Mouse (Mus musculus): ENCODE data around the gene Abhd17a. TPM values are rescaled to one million over a fixed set of nuclear protein-coding genes. Genes with fewer than 3 reads are reported as not detected.

The Abhd17a gene
- polyA plus RNA-seq, 1 experiment: 232 TPM

DNA sequence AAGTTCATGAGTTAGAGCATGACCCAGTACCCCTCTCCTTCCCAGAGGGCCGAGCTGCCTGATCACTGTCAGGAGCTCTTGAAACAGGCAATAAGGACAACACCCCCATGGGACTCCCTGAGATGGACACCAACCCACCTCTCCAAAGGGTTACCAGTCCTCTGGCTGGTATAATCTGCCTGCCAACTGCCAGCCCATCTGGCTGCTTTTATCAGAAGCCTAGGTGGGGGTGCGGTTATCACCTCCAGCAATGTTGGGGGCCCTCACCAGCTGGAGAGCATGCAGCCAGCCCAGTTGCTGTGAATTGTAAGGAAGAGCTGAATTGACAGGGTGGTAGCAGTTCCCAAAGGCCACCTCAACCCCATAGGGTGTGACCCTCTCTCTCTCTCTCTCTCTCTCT, 17.7 kb downstream of the Abhd17a start:
- H3K27ac ChIP-seq (ENCODE audit: insufficient read depth, low read length): no peak overlapping the region
- DNase-seq: no peak
- H3K4me1 ChIP-seq (ENCODE audit: control insufficient read depth, insufficient read depth, low read length): peaks cover 16% of the 10 kb centered on the region
- 67% methylated on average over 2 of the region's 2 CpGs for WGBS
- no peak overlapping the region for H3K4me3 ChIP-seq (replicated peaks; ENCODE audit: insufficient read depth, low read depth, low read length)
- TF ChIP-seq CTCF (IDR thresholded peaks at IDR 0.05; ENCODE audit: borderline replicate concordance, insufficient read depth, low read depth, low read length) (no peak), POLR2A (IDR thresholded peaks at IDR 0.05; ENCODE audit: borderline replicate concordance, insufficient read depth, low read length) (no peak)
- no peaks in the 10 kb centered on the region for H3K27me3 ChIP-seq (ENCODE audit: control insufficient read depth, insufficient read depth, low read length)

DNA sequence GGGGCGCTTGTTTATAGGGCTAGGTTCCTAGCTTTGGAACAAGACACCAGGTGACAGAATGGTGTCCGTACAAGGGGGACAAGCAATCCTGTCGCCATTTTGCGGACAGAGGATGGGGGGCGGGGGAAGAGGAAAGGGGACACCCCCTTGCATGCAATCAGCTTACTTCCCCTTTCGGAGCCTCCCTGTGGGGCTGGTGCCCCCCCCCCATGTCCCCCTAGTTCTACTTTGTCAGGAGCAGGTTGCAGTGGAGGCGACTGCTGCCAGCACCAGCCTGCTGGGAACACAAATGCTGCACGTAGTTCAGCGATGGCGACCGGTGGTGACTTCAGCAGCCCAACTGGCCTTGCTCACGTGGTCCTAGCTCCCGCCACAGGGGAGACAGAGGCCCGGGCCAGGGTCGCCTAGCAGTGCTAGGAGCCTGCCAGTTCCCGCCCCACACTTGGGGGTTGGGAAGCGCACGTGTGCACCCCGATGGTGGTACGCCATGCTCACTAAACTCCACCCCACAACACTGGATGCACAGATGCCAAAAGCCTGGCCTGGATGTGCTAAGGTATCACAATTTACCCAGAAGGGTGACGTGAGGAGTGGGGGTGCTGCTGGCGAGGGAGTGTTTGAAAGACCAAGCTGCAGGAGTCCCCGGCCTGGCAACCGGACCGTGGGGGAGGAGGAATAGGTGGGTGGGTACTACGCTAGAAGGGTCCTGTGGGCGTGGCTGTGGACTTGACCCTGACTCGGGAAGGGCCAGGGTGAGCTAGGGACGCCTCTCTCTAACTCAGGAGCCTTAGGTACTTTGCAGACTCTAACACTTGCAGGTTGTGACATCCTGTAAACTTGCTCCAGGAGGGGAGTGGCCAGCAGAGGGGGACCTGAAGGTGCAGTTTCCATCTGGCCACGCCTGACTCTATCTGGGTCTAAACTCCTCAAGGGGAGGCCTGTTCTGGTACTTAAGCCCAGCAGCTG, 19.0 kb downstream of the Abhd17a start:
- Histone ChIP-seq H3K27ac (ENCODE audit: insufficient read depth, low read length) (peak overlapping the region; percentile 2; the same call in 1 of the 2 replicates), H3K27me3 (ENCODE audit: control insufficient read depth, insufficient read depth, low read length) (no peaks in the 10 kb centered on the region), H3K4me1 (ENCODE audit: control insufficient read depth, insufficient read depth, low read length) (peaks cover 14% of the 10 kb centered on the region), H3K4me3 (replicated peaks; ENCODE audit: insufficient read depth, low read depth, low read length) (peak overlapping the region; percentile 23)
- peak; percentile 35 to 55 for DNase-seq
- TF ChIP-seq POLR2A (IDR thresholded peaks at IDR 0.05; ENCODE audit: borderline replicate concordance, insufficient read depth, low read length) (no peak), CTCF (IDR thresholded peaks at IDR 0.05; ENCODE audit: borderline replicate concordance, insufficient read depth, low read depth, low read length) (no peak)
- WGBS: 19% methylated on average over 30 of the region's 30 CpGs

DNA sequence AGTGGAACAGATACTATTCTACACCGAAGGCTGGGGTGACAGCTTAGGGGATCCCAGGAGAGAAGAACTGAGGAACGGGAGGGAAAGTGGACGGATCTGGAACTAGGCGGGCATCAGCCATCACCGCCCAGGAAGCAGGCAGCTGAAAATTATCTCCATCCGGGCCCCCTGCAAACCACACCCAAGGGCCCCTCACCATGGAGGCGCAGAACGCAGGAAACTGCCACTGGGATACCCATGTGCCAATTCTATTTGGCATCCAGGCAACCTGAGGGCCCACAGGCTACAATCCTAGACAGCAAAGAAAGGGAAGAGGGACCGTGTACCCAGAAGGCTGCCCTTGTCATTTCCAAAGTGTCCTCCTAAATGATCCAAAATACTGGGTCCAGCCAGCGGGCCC, 19.7 kb downstream of the Abhd17a start:
- TF ChIP-seq CTCF (IDR thresholded peaks at IDR 0.05; ENCODE audit: borderline replicate concordance, insufficient read depth, low read depth, low read length) (no peak), POLR2A (IDR thresholded peaks at IDR 0.05; ENCODE audit: borderline replicate concordance, insufficient read depth, low read length) (no peak)
- peak overlapping the region; percentile 2; the same call in 1 of the 2 replicates for H3K27ac ChIP-seq (ENCODE audit: insufficient read depth, low read length)
- no peak for DNase-seq
- WGBS: 77% methylated on average over 10 of the region's 10 CpGs
- H3K4me3 ChIP-seq (replicated peaks; ENCODE audit: insufficient read depth, low read depth, low read length): no peak overlapping the region
- H3K27me3 ChIP-seq (ENCODE audit: control insufficient read depth, insufficient read depth, low read length): no peaks in the 10 kb centered on the region
- H3K4me1 ChIP-seq (ENCODE audit: control insufficient read depth, insufficient read depth, low read length): peaks cover 9% of the 10 kb centered on the region

DNA sequence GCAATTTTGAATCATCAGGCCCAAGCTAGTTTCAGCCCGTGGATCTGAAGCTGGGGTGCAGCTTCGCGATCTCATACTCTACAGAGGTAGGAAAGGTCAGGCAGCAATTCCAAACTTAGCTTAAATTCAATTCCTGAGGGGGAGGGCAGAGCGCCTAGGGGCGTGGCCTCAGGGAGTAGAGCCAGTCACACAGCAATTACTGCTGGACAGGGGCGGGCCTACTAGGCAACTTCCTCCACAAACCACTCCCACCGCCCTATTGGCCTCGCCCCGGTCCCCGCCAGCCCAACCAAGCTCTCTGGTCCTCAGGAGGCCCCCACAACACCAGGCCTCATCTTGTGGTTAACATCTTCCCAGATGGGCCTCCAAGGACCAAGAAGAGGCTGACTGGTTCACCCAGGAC, 20.5 kb downstream of the Abhd17a start:
- no peak overlapping the region for H3K27ac ChIP-seq (ENCODE audit: insufficient read depth, low read length)
- DNase-seq: no peak
- no peak overlapping the region for H3K4me3 ChIP-seq (replicated peaks; ENCODE audit: insufficient read depth, low read depth, low read length)
- peaks cover 9% of the 10 kb centered on the region for H3K4me1 ChIP-seq (ENCODE audit: control insufficient read depth, insufficient read depth, low read length)
- no peaks in the 10 kb centered on the region for H3K27me3 ChIP-seq (ENCODE audit: control insufficient read depth, insufficient read depth, low read length)
- TF ChIP-seq POLR2A (IDR thresholded peaks at IDR 0.05; ENCODE audit: borderline replicate concordance, insufficient read depth, low read length) (no peak), CTCF (IDR thresholded peaks at IDR 0.05; ENCODE audit: borderline replicate concordance, insufficient read depth, low read depth, low read length) (no peak)
- WGBS: 73% methylated on average over 10 of the region's 10 CpGs

DNA sequence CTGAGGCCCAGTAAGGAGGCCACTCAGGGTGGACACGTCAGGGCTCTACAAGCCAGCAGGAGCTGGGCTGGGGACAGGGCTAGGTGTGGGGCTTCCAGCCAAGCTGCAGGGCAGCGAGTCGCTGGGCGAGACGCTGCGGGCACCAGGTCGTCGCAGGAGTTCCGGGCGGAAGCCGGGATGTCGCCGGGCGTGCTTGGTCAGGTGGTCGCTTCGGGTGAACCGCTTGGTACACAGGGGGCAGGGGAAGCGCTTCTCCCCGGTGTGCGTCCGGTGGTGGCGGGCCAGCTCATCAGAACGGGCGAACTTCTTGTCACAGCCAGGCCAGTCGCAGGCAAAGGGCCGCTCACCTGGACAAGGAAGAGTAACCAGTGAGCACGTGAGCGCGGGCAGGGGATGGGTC, 21.3 kb downstream of the Abhd17a start:
- Histone ChIP-seq H3K4me1 (ENCODE audit: control insufficient read depth, insufficient read depth, low read length) (peaks cover 6% of the 10 kb centered on the region), H3K27me3 (ENCODE audit: control insufficient read depth, insufficient read depth, low read length) (no peaks in the 10 kb centered on the region), H3K4me3 (replicated peaks; ENCODE audit: insufficient read depth, low read depth, low read length) (no peak overlapping the region), H3K27ac (ENCODE audit: insufficient read depth, low read length) (no peak overlapping the region)
- no peak for TF ChIP-seq POLR2A (IDR thresholded peaks at IDR 0.05; ENCODE audit: borderline replicate concordance, insufficient read depth, low read length)
- TF ChIP-seq CTCF (IDR thresholded peaks at IDR 0.05; ENCODE audit: borderline replicate concordance, insufficient read depth, low read depth, low read length): no peak
- DNase-seq: no peak
- WGBS: 89% methylated on average over 29 of the region's 29 CpGs

DNA sequence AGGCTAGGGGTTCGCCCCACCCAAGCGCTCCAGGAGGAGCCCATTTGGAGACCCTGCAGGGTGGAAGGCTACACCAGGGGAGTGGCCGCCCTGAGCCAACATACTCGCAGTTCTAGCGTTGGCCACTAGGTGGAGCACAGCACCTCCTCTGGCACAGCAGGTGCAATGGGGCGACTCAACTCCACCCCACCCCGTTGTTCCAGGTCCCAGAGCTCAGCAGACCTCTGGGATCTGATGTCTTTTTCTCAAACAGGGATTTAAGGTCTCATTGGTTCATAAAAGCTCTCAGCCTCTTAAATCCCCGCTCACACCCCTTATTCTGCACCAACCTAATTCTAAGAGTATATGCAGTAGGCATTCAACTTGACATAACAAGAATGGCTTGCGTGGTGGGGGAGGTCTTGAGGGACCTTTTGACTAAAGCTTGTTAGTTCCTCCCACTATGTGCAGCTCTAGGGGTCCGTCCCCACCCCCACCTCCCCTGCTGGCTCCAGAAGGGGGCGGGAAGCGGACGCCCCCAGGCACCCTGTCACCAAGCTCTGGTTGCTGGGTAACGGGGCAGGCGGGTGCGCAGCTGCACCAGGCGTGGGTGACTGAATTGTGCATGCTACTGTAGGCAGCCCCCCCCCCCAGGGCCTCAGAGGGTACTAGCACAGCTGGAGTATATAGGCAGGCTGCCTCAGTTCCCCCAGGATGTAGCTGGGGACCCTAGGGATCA, 23.6 kb downstream of the Abhd17a start:
- Histone ChIP-seq H3K27ac (ENCODE audit: insufficient read depth, low read length) (no peak overlapping the region), H3K27me3 (ENCODE audit: control insufficient read depth, insufficient read depth, low read length) (no peaks in the 10 kb centered on the region), H3K4me1 (ENCODE audit: control insufficient read depth, insufficient read depth, low read length) (peaks cover 6% of the 10 kb centered on the region), H3K4me3 (replicated peaks; ENCODE audit: insufficient read depth, low read depth, low read length) (peak overlapping the region; percentile 9)
- WGBS: 10% methylated on average over 17 of the region's 17 CpGs
- peak; percentile 99 for TF ChIP-seq CTCF (IDR thresholded peaks at IDR 0.05; ENCODE audit: borderline replicate concordance, insufficient read depth, low read depth, low read length)
- TF ChIP-seq POLR2A (IDR thresholded peaks at IDR 0.05; ENCODE audit: borderline replicate concordance, insufficient read depth, low read length): no peak
- DNase-seq: peak; percentile 85 to 93

DNA sequence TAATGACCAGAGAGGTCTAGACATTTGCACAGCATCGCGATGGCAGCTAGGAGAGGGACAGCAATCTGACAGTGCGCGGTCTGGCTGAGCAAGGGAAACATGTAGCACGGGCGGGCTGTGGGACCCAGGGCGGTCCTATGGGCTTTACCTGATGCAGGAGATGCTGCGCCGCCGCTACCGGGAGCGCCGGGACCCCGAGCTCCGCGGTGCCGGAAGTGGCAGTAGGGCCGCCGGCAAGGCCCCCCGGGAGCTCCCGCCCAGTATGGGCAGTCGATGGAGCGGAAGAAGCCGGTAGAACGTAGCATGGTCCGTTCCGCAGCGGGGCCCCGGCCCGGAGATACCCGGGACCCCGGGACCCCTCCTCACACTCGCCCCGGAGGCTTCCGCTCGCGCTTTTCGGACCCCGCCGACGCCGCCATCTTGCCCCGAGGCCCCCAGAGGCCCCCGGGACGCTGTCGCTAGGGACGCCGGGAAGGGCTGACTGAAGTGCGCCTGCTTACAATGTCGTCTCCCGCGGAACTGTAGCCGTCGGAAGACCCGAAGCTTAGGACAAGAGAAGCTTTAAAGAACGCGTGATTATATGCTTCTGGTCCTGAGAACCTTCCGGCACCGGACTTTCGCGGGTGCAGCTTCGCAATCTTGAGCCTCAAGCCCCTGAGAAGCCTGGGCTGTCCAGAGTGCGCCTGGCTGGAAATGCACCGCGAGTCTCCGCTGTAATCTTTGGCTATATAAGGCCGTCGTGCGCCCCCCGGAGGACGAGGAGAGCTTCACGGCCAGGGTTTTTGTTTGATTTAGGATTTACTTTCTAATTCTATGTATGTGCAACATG, 28.8 kb downstream of the Abhd17a start, which contains the start of gene Rexo1:
TSS of gene Rexo1 (minus strand) at position 445 of the 829 bp plus-strand sequence.
- Histone ChIP-seq H3K27me3 (ENCODE audit: control insufficient read depth, insufficient read depth, low read length) (no peaks in the 10 kb centered on the region), H3K27ac (ENCODE audit: insufficient read depth, low read length) (peak within 1 kb of the TSS; percentile 100), H3K4me1 (ENCODE audit: control insufficient read depth, insufficient read depth, low read length) (peaks cover 27% of the 10 kb centered on the region), H3K4me3 (replicated peaks; ENCODE audit: insufficient read depth, low read depth, low read length) (peak within 1 kb of the TSS; percentile 99)
- under 1% methylated on average over 72 of the region's 72 CpGs for WGBS
- DNase-seq: peak; percentile 91 to 96
- peak; percentile 67 for TF ChIP-seq CTCF (IDR thresholded peaks at IDR 0.05; ENCODE audit: borderline replicate concordance, insufficient read depth, low read depth, low read length)
- peak; percentile 16; the same call in 1 of the 2 replicates for TF ChIP-seq POLR2A (IDR thresholded peaks at IDR 0.05; ENCODE audit: borderline replicate concordance, insufficient read depth, low read length)

All from cerebellum, adult 2 months (tissue).